Mouse (Mus musculus) forebrain, postnatal 0 days (tissue): ENCODE data around the gene Vcl. TPM values are rescaled to one million over a fixed set of nuclear protein-coding genes. Genes with fewer than 3 reads are reported as not detected.

Source experiments
- ATAC-seq: fragments of 200-750 bp; cut with Nextera tagmentation; 2 replicates; pipeline ENCODE4 v1.8.0; 2017; ENCODE audit warnings: mild to moderate bottlenecking, moderate library complexity
- DNase-seq: peaks from one replicate; pipeline ENCODE4 v3.0.0-alpha.2; 2015
- H3K27ac ChIP-seq: fragments of 300-500 bp; sonication (generic); 2 replicates; pipeline ENCODE4 v1.5.1; 2014; ENCODE audit warnings: low read depth, mild to moderate bottlenecking, antibody characterized with exemption, low read length, moderate library complexity, mixed read lengths
- H3K27me3 ChIP-seq: fragments of 300-500 bp; sonication (generic); 2 replicates; pipeline ENCODE4 v1.6.1; 2014; ENCODE audit warnings: mild to moderate bottlenecking, low read length, mixed read lengths; ENCODE audit not compliant: insufficient read depth
- H3K36me3 ChIP-seq: fragments of 300-500 bp; sonication (generic); 2 replicates; pipeline ENCODE4 v1.6.1; 2014; ENCODE audit warnings: mild to moderate bottlenecking, moderate library complexity; ENCODE audit not compliant: insufficient read depth
- H3K4me1 ChIP-seq: fragments of 300-500 bp; sonication (generic); 2 replicates; pipeline ENCODE4 v1.6.1; 2014; ENCODE audit warnings: antibody characterized with exemption; ENCODE audit not compliant: insufficient read depth
- H3K4me2 ChIP-seq: fragments of 300-500 bp; sonication (generic); 2 replicates; pipeline ENCODE4 v1.6.1; 2014; ENCODE audit warnings: low read depth, mild to moderate bottlenecking, moderate library complexity
- H3K4me3 ChIP-seq: fragments of 300-500 bp; sonication (generic); 2 replicates; pipeline ENCODE4 v1.5.1; 2014; ENCODE audit warnings: low read depth, low read length, mixed read lengths
- H3K9ac ChIP-seq: fragments of 300-500 bp; sonication (generic); 2 replicates; pipeline ENCODE4 v1.6.1; 2014; ENCODE audit warnings: mild to moderate bottlenecking
- H3K9me3 ChIP-seq: fragments of 300-500 bp; sonication (generic); 2 replicates; pipeline ENCODE4 v1.6.1; 2016; ENCODE audit warnings: low read length
- CTCF ChIP-seq: sonication (generic); IDR thresholded peaks from 2 replicates; pipeline ENCODE4 v1.5.1; 2016; ENCODE audit warnings: antibody characterized with exemption, control low read depth, low read depth
- WGBS: fragments of 180-500 bp; shearing (Covaris S2); extraction: QIAGEN DNeasy Blood & Tissue Kit; methylation state at CpG from one replicate; pipeline ENCODE4 v1.1.7; 2014; 5-methylcytosine and 5-hydroxymethylcytosine counted together
- polyA plus RNA-seq: library from polyadenylated mRNA; unstranded; fragments of >200 nt; fragmentation: Nextera tagmentation; extraction: Ambion mirVana; gene quantifications from 2 replicates; pipeline ENCODE4 v1.2.1, GENCODE M21; 2015
- total RNA-seq: library from RNA; depleted of rRNA; stranded (reverse); fragments of >200 nt; gene quantifications from 2 replicates; pipeline ENCODE4 v1.2.3, GENCODE M21; 2014

Vcl gene
- total and polyA plus RNA-seq, 2 experiments from 2014 or later = 6.6 to 21.6 TPM

DNA sequence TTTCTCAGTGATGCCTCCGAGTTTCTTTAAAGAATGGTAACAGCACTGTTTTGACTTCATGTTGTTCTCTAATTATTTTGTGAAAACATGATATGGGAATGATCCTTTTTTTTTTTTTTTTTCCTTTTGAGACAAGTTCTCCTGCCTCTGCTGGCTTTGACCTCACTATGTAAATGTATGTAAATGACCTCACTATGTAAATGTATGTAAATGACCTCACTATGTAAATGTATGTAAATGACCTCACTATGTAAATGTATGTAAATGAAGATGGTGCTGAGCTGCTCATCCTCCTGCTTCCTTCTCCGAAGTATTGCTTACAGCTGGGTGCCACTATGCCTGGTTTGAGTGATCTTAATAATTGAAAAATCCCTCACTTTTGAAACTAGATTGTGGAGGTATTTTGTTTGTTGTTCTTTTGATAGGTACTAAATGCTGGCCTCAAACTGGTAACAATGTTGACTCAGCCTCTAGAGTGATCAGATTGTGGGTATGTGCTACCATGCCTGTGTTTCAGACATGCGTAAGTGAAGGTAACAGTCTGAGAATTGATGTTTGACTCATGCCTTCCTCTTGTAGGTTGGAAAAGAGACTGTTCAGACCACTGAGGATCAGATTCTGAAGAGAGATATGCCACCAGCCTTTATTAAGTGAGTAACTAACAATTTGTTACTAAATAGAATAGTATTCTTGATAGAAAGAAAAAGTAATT is 37.9 kb downstream of the Vcl start:
- no peak overlapping the region for H3K4me2 ChIP-seq
- no peak for TF ChIP-seq CTCF
- H3K27ac ChIP-seq = no peak overlapping the region
- DNase-seq (peak; percentile 19), ATAC-seq (peak; percentile 68; the same call in 1 of the 2 replicates)
- H3K27me3 ChIP-seq = no peaks in the 10 kb centered on the region
- 21% methylated on average over 3 of the region's 3 CpGs for WGBS
- 0 out of 2 replicates have a peak, but pooled peaks cover 4% of the 10 kb centered on the region for H3K4me1 ChIP-seq
- no peak overlapping the region for H3K4me3 ChIP-seq
- no peak overlapping the region for H3K9ac ChIP-seq
- no peaks in the 10 kb centered on the region for H3K9me3 ChIP-seq
- H3K36me3 ChIP-seq = no peaks in the 10 kb centered on the region

DNA sequence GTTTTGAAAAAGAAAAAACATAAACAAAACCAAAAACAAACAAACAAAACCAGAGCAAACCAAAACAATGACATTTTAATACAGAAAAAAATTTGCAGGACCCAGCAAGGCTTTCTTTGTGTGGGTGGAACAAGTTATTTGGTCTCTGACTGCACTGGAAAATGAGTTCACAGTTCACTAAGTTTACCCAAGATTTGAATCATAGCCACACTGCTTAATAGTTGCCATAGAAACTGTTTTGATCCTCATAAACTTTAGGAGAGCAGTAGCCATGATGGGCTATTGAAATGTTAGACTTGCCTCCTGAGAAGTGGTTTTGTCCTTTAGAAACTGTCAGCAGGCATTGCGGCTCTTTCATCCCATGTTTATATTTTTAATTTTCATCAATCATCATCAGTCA is 39.9 kb downstream of the Vcl start:
- Histone ChIP-seq H3K27ac (no peak overlapping the region), H3K9me3 (no peaks in the 10 kb centered on the region), H3K4me3 (no peak overlapping the region), H3K27me3 (no peaks in the 10 kb centered on the region), H3K9ac (no peak overlapping the region), H3K4me1 (0 out of 2 replicates have a peak, but pooled peaks cover 4% of the 10 kb centered on the region), H3K4me2 (no peak overlapping the region), H3K36me3 (no peaks in the 10 kb centered on the region)
- ATAC-seq (no peak), DNase-seq (no peak)
- 47% methylated on average over 1 of the region's 1 CpGs for WGBS
- no peak for TF ChIP-seq CTCF

DNA sequence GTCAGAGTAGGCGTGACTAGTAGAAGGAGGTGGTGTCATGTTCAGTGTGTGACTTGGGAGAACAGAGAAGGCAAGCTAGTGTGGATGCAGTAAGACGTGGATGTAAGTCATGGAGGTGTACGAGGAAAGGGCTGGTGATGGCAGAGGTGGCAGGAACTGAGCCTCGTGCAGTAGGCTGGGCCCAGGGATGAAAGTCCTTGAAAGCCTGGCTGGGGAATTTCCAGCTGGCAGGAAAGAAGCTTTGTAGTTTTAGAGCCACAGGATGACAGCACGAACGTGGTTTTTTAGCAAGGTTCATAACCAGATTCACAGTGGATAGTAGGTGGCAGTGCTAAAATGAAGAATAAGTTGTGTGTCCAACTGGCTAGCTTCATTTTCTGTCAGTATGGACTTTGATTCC is 41.2 kb downstream of the Vcl start:
- Histone ChIP-seq H3K4me2 (no peak overlapping the region), H3K4me3 (no peak overlapping the region), H3K27ac (no peak overlapping the region), H3K9ac (no peak overlapping the region), H3K4me1 (0 out of 2 replicates have a peak, but pooled peaks cover 4% of the 10 kb centered on the region), H3K9me3 (no peaks in the 10 kb centered on the region), H3K27me3 (no peaks in the 10 kb centered on the region), H3K36me3 (no peaks in the 10 kb centered on the region)
- 23% methylated on average over 6 of the region's 6 CpGs for WGBS
- ATAC-seq = no peak
- DNase-seq = peak; percentile 25
- TF ChIP-seq CTCF = no peak

DNA sequence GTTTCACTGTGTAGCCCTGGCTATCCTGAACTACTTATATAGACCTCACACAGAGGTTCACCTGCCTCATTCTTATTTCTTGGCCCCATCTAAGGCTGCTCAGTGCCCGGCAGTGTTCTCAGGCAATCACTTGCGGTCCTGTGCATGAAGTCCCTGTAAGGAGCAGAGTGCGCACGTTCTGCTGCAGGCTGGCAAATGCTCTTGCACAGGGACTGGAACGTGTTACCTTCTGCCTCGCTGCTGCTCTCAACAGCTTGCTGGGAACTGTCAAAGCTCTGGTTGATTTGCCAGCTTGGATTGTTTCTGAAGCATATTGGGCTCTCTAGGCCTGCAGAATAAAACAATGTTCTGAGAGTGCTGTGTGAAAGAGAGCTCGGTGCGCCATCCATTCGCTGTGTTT is 41.7 kb downstream of the Vcl start:
- Histone ChIP-seq H3K4me3 (no peak overlapping the region), H3K4me2 (no peak overlapping the region), H3K27ac (no peak overlapping the region; the same call in 1 of the 2 replicates), H3K36me3 (no peaks in the 10 kb centered on the region), H3K9ac (no peak overlapping the region), H3K9me3 (no peaks in the 10 kb centered on the region), H3K27me3 (no peaks in the 10 kb centered on the region), H3K4me1 (0 out of 2 replicates have a peak, but pooled peaks cover 4% of the 10 kb centered on the region)
- peak; percentile 87 for DNase-seq
- no peak for TF ChIP-seq CTCF
- ATAC-seq = peak; percentile 89
- WGBS = 24% methylated on average over 9 of the region's 9 CpGs

DNA sequence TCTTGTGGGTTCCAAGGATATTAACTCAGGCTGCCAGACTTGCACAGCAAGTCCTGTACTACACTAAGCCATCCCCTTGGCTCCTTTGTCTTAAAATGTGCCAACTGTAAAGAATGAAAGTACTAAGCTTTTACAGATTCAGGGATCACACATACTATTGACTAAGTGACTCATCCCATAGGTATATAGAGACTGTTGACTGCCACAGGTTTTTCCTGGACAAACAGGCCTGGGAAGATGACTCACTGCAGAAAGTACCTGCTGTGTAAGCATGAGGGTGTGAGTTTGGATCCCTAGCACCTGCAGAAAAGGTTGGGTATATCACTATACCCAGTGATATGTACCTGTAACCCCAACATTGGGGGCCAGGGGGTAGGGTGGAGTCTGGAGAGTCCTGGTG is 44.6 kb downstream of the Vcl start:
- DNase-seq (no peak), ATAC-seq (no peak)
- no peaks in the 10 kb centered on the region for H3K36me3 ChIP-seq
- H3K4me3 ChIP-seq = no peak overlapping the region
- H3K4me2 ChIP-seq = no peak overlapping the region
- no peak for TF ChIP-seq CTCF
- no peaks in the 10 kb centered on the region for H3K27me3 ChIP-seq
- 0 out of 2 replicates have a peak, but pooled peaks cover 4% of the 10 kb centered on the region for H3K4me1 ChIP-seq
- H3K9ac ChIP-seq = no peak overlapping the region
- no peak overlapping the region for H3K27ac ChIP-seq
- no peaks in the 10 kb centered on the region for H3K9me3 ChIP-seq

DNA sequence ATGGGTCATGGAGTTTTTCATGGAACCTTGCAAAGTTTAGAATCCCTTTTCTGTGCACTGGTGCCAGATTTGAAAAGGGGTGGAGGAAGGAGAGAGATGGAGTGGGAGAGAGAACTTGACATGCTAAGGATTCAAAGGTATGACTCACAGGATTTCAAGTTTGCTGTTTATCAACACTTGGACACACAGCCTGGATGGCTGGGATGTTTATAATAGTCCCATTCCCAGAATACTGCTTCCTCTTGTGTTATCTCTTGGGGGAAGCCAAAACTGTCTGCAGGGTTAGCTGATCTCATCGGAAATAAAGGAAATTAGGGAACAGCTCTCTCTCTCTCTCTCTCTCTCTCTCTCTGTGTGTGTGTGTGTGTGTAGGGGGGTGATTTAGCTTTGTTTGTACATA is 47.5 kb downstream of the Vcl start:
- Histone ChIP-seq H3K4me3 (no peak overlapping the region), H3K4me2 (no peak overlapping the region), H3K27me3 (no peaks in the 10 kb centered on the region), H3K27ac (no peak overlapping the region), H3K36me3 (no peaks in the 10 kb centered on the region), H3K4me1 (no peaks in the 10 kb centered on the region), H3K9ac (no peak overlapping the region), H3K9me3 (no peaks in the 10 kb centered on the region)
- WGBS = 77% methylated on average over 1 of the region's 1 CpGs
- DNase-seq = no peak
- no peak for ATAC-seq
- no peak for TF ChIP-seq CTCF

DNA sequence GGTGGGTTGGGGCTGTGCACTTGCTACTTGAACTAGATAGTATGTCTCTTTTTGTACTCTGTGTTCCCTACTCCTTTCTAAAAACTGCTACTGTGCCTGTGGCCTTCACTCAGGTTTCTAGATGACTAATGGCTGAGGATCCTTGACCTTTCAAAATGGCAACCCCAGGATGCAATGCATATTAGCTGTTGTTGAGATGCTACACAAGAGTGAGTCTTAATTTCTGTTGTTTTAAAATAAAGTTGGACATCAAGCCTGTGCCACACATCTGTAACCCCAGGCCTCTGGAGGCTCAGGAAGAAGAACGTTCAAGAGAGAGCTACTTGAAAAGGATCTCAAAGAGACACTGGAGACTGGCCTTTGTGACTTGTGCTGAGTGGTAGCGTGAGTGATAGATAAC is 48.5 kb downstream of the Vcl start:
- no peak overlapping the region for H3K9ac ChIP-seq
- ATAC-seq = no peak
- H3K4me2 ChIP-seq = no peak overlapping the region
- H3K4me1 ChIP-seq = no peaks in the 10 kb centered on the region
- WGBS = 73% methylated on average over 2 of the region's 2 CpGs
- no peaks in the 10 kb centered on the region for H3K36me3 ChIP-seq
- no peak for TF ChIP-seq CTCF
- H3K27me3 ChIP-seq = no peaks in the 10 kb centered on the region
- H3K27ac ChIP-seq = no peak overlapping the region
- H3K9me3 ChIP-seq = no peaks in the 10 kb centered on the region
- H3K4me3 ChIP-seq = no peak overlapping the region
- no peak for DNase-seq
